Mouse (Mus musculus): ENCODE results near the gene Fam107a.
A peak's percentile ranks its signal among the peaks of the same experiment; 100 is the strongest.

Fam107a gene

DNA sequence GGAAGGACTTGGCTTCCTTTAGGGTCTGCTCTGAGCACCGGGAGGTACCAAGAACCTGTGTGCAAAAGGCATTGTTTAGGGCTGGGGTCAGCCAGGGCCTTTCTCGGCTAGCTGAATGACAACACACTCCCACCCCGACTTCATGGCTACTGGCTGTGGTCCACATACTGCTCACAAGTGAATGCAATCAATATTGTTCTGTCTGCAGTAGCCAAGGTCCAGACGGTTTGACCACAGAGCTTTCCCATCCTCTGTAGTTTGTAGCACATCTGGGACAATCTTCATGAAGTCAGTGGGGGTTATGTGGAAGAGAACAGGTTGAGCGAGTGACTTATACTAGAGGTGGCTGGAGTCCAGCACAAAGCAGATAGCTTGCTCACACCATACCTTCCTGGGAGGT, 60.9 kb downstream of the Fam107a start:
- peak in 1 of 2 experiments; percentile 51 for DNase-seq (ENCODE audit: low spot score in 2 of 2)

DNA sequence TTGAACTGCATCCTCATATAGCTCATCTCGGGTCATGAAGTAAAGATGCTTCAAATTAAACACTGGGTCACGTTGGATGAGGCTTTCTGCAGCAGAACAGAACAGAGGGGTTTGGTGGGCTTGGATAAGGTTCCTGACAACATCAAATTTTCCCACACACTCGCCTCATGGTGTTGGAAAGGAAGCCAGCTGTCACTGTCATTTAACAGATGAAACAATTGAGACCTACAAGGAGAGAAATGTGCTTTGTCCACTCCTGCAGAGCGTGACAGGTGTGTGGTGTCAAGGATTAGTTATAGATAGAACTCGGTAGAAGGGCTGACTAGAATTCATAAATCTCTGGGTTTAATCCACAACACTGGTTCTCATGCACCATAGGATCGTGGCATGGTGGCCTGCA, 61.8 kb downstream of the Fam107a start:
- no peak for DNase-seq (ENCODE audit: low spot score in 2 of 2)

DNA sequence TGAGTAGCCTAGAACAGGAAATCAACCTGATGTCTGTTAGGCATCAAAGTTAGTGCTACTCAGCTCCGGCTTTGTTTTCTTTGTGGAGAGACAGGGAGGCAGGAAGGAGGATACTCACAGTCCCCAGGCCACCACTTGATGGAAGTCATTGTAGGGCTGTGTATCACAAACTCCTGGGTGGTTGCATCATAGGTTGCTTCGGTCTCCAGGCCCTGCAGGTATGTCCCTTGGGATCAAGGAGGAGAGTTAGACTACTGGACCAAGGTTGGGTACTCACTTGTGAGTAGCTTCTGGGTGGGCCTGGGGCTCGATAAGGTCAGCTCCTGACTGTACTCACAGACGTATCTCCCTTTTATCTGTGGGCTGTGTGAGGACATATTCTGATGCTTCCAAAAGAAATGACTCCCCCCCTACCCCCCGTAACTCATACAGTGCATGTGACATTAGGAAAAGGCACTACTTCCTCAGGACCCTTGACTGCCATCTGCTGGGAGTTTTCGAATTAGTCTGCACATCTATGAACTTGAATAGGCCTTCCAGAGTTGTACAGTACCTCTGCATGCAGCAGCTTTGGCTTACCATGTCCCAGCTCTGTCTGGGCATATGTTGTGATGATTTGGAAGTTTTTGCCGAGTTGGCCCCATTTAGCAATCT, 62.6 kb downstream of the Fam107a start:
- peak in 1 of 2 experiments; percentile 68 for DNase-seq (ENCODE audit: low spot score in 2 of 2)

DNA sequence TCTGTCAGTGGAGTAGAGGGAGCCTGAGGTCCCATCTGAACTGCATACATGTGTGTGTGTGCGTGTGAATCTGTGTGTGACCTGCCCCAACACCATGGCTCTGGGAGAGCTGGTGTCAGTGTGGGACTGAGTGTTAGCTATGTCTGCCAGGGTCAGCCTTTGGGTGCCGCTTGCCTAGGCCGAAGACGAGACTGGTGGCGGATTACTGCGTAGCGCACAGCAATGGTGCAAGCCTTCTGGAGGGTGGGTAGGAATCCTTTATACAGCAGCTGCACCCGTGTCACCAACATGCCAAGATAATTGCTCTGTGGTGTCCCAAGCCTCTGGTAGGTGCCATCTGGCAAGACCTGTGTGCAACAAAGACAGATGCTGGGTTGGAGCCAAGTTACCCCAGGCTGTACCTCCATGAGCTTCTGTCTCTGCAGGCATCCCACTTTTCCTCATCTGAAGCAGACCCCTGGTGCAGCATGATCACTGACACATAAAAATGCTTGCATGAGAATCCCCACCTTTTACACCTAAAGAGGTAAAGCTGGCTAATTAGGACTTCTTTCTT, 66.4 kb downstream of the Fam107a start:
- DNase-seq (ENCODE audit: low spot score in 2 of 2): no peak

DNA sequence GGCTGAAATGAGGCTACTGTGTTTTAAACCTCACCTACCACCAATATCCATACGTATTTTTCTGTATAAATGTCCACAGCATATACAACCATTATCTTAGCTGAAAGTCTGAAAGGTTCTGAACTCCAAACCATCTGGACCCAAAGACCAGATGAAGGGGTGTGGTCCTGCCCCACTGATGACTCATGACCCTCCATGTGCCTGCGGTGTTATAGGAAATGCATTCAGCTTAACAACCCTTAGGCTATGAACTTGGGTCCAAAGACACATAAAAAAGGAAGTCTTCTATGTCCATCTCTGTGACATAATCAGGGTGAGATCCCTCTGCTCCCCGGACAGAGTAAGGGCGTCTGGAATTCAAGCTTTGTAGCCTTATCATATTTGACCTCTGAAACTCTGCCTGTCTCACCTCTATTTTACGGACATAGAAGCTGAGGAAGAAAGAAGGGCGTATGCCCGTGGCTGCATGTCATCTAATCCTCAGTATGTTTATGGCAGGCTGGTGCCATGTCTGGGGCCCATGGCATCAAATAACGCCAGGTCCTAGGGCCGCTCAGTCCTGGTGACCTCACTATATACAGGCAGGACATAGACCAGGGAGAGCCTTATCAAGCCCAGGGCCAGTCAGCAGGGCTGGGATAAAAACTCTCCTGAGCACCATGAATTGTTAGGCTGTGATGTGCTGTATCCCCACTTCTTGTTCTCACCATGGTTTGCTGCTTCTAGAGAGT, 67.5 kb downstream of the Fam107a start:
- no peak for DNase-seq (ENCODE audit: low spot score in 2 of 2)

DNA sequence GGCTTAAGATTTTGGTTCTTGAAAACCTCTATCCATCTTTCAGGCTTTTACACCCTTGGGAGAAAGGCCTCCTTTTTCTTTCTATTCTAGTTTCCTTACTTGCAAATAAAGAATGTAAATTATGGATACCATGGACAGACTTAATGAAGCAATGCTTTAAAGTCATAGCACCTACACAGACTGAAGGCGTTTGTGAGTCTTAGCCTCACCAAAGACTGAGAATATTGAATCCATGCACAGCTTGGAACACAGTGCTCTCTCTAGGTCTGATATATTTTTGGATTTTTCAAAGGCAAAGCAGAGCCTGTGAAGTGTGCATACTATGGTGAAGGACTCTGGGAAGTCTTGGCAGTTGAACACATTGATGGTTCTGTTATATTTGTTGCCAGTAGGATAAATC, 68.6 kb downstream of the Fam107a start:
- no peak for DNase-seq (ENCODE audit: low spot score in 2 of 2)

DNA sequence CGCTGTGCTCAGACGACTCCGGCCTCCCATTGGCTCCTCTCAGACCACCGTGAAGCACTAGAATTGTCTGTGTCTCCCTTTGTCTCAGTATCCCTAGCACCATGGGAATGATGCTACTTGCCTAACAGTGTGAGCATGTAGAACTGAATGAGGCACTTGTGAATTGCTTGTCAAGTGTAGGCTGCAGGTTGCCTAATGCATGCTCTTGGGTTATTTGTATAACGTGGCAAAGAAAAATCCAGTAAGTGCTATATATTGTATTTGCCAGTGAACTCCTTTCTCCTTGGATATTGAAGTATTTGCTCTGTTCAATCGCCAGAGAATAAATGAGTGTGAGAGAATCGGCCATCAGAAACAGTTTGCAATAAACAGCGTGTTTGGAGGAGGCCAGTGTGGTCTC, 70.9 kb downstream of the Fam107a start:
- no peak for DNase-seq (ENCODE audit: low spot score in 2 of 2)
